ENCODE assay signal across 8 mouse cellular contexts in genomic region chr14:30654691-30655228, GRCm38 (mm10). TPM values are rescaled to one million over a fixed set of nuclear protein-coding genes. Genes with fewer than 3 reads are reported as not detected.
DNase-seq lines count a peak whose midpoint lies in the region; ATAC-seq and TF ChIP-seq lines count a peak whose summit lies in the region.

No protein-coding gene starts in this region.

- peak; percentile 25 to 28 for DNase-seq in B cell, adult 2 months
- DNase-seq in forebrain, embryonic 10.5 days (ENCODE audit: extremely low spot score, low spot score) = no peak
- no peak for DNase-seq in liver, embryonic 14.5 days (ENCODE audit: low read depth in 3 of 3, low spot score in 3 of 3)
- no peak for DNase-seq in adipocyte (ENCODE audit: low spot score)
- DNase-seq in layer of hippocampus, adult 18-20 months (ENCODE audit: low spot score in 2 of 2) = no peak

- H3K9ac ChIP-seq in liver, embryonic 14.5 days (replicated peaks) = peak overlapping the region; percentile 75

- H3K27ac ChIP-seq in forebrain, embryonic 10.5 days = peak overlapping the region; percentile 99
- no peak overlapping the region for H3K27ac ChIP-seq in liver, embryonic 14.5 days

- no peaks in the 10 kb centered on the region for H3K9me3 ChIP-seq in erythroblast, embryonic 14.5 days (ENCODE audit: control insufficient read depth, low read length)
- H3K9me3 ChIP-seq in forebrain, embryonic 10.5 days = no peaks in the 10 kb centered on the region
- H3K9me3 ChIP-seq in liver, embryonic 14.5 days (ENCODE audit: control insufficient read depth, low read length) = no peaks in the 10 kb centered on the region

- H3K27me3 ChIP-seq in erythroblast, embryonic 14.5 days (ENCODE audit: control insufficient read depth) = no peaks in the 10 kb centered on the region
- H3K27me3 ChIP-seq in forebrain, embryonic 10.5 days (ENCODE audit: poor library complexity, severe bottlenecking) = no peaks in the 10 kb centered on the region
- H3K27me3 ChIP-seq in liver, embryonic 14.5 days (ENCODE audit: control insufficient read depth, insufficient read depth, low read length) = no peaks in the 10 kb centered on the region

- no peak for TF ChIP-seq EP300 in liver, embryonic 14.5 days (IDR thresholded peaks at IDR 0.05; ENCODE audit: low read depth)

- no peak for ATAC-seq in erythroblast, adult 5-6 weeks (replicated peaks; ENCODE audit: low FRiP score, poor library complexity, severe bottlenecking)
- ATAC-seq in liver, embryonic 14.5 days (ENCODE audit: insufficient read depth) = peak; percentile 13; the same call in 1 of the 2 replicates
- no peak for ATAC-seq in granulocyte monocyte progenitor cell, adult 5-6 weeks (replicated peaks; ENCODE audit: poor library complexity, severe bottlenecking)

- H3K4me3 ChIP-seq in erythroblast, embryonic 14.5 days (replicated peaks) = peak overlapping the region; percentile 85
- peak overlapping the region; percentile 97 for H3K4me3 ChIP-seq in forebrain, embryonic 10.5 days
- peak overlapping the region; percentile 68 to 97 for H3K4me3 ChIP-seq in liver, embryonic 14.5 days (ENCODE audit: insufficient read depth in 1 of 2, low read depth in 2 of 2, low read length in 2 of 2)

- WGBS in forebrain, embryonic 10.5 days = 46% methylated on average over 4 of the region's 4 CpGs
- 35% methylated on average over 4 of the region's 4 CpGs for WGBS in liver, embryonic 14.5 days (ENCODE audit: insufficient replicate concordance)

- peaks cover 11% of the 10 kb centered on the region for H3K36me3 ChIP-seq in erythroblast, embryonic 14.5 days (ENCODE audit: control insufficient read depth)
- peaks cover 14% of the 10 kb centered on the region for H3K36me3 ChIP-seq in forebrain, embryonic 10.5 days (replicated peaks)
- no peaks in the 10 kb centered on the region for H3K36me3 ChIP-seq in liver, embryonic 14.5 days (replicated peaks; ENCODE audit: control insufficient read depth, insufficient read depth, low read depth)

- peak overlapping the region; percentile 75 for H3K4me2 ChIP-seq in liver, embryonic 14.5 days (ENCODE audit: low read depth)

- H3K4me1 ChIP-seq in erythroblast, embryonic 14.5 days (ENCODE audit: control insufficient read depth) = peaks cover 20% of the 10 kb centered on the region
- H3K4me1 ChIP-seq in forebrain, embryonic 10.5 days = peaks cover 12% of the 10 kb centered on the region
- H3K4me1 ChIP-seq in liver, embryonic 14.5 days (replicated peaks; ENCODE audit: control insufficient read depth in 2 of 2, insufficient read depth in 2 of 2, low read length in 1 of 2) = peaks cover 5 to 10% of the 10 kb centered on the region in 2 experiments

- TF ChIP-seq CTCF in liver, embryonic 14.5 days (IDR thresholded peaks at IDR 0.05; ENCODE audit: low read depth) = no peak

RNA-seq across cellular contexts. Expression of gene Rft1, which starts 0.6 kb away (rescaled TPM):
- 0.02 and 0.05 TPM in 2 replicates for polyA plus RNA-seq in erythroblast, embryonic 14.5 days (2012)
- total RNA-seq in erythroblast, adult 5-6 weeks (2015; ENCODE audit: low replicate concordance) = 1.2 and 2.5 TPM in 2 replicates
- total RNA-seq in erythroblast, adult 5-6 weeks (2017; ENCODE audit: low replicate concordance) = 2.1 and 2.7 TPM in 2 replicates
- polyA plus RNA-seq in forebrain, embryonic 10.5 days (2016; fragmentation: Nextera tagmentation; extraction: Ambion mirVana) = 12.7 and 14.7 TPM in 2 replicates
- 3.0 and 3.4 TPM in 2 replicates for polyA plus RNA-seq in liver, embryonic 14.5 days (2012; rRNA removed)
- 2.8 and 2.9 TPM in 2 replicates for polyA plus RNA-seq in liver, embryonic 14.5 days (2014; fragmentation: Nextera tagmentation; extraction: Ambion mirVana)
- 10 to 100 TPM; 10.9 TPM for total RNA-seq in layer of hippocampus, adult 18-20 months (2021)
- total RNA-seq in granulocyte monocyte progenitor cell, adult 5-6 weeks (2014; fragmentation: Nextera tagmentation) = 16.7 and 20.4 TPM in 2 replicates
- 16.9 and 21.4 TPM in 2 replicates for total RNA-seq in granulocyte monocyte progenitor cell, adult 5-6 weeks (2017)

RNA-seq across cellular contexts. Expression of gene Prkcd, which starts 28.8 kb away (rescaled TPM):
- 0.24 and 0.41 TPM in 2 replicates for polyA plus RNA-seq in erythroblast, embryonic 14.5 days (2012)
- 35.5 and 43.7 TPM in 2 replicates for total RNA-seq in erythroblast, adult 5-6 weeks (2015; ENCODE audit: low replicate concordance)
- total RNA-seq in erythroblast, adult 5-6 weeks (2017; ENCODE audit: low replicate concordance) = 39.9 and 41.3 TPM in 2 replicates
- polyA plus RNA-seq in forebrain, embryonic 10.5 days (2016; fragmentation: Nextera tagmentation; extraction: Ambion mirVana) = 23.6 and 24.8 TPM in 2 replicates
- polyA plus RNA-seq in liver, embryonic 14.5 days (2012; rRNA removed) = 15.5 and 18.7 TPM in 2 replicates
- polyA plus RNA-seq in liver, embryonic 14.5 days (2014; fragmentation: Nextera tagmentation; extraction: Ambion mirVana) = 11.4 and 12.5 TPM in 2 replicates
- 10 to 100 TPM; 31.5 to 38.1 TPM for total RNA-seq in layer of hippocampus, adult 18-20 months (2021)
- 158 and 179 TPM in 2 replicates for total RNA-seq in granulocyte monocyte progenitor cell, adult 5-6 weeks (2014; fragmentation: Nextera tagmentation)
- 113 and 117 TPM in 2 replicates for total RNA-seq in granulocyte monocyte progenitor cell, adult 5-6 weeks (2017)

RNA-seq across cellular contexts. Expression of gene Sfmbt1, which starts 59.9 kb away (rescaled TPM):
- polyA plus RNA-seq in erythroblast, embryonic 14.5 days (2012) = 0.13 and 0.18 TPM in 2 replicates
- 8.2 and 8.6 TPM in 2 replicates for total RNA-seq in erythroblast, adult 5-6 weeks (2015; ENCODE audit: low replicate concordance)
- total RNA-seq in erythroblast, adult 5-6 weeks (2017; ENCODE audit: low replicate concordance) = 9.8 and 10.1 TPM in 2 replicates
- polyA plus RNA-seq in forebrain, embryonic 10.5 days (2016; fragmentation: Nextera tagmentation; extraction: Ambion mirVana) = 22.6 and 23.6 TPM in 2 replicates
- polyA plus RNA-seq in liver, embryonic 14.5 days (2012; rRNA removed) = 2.0 and 3.9 TPM in 2 replicates
- 11.9 and 13.0 TPM in 2 replicates for polyA plus RNA-seq in liver, embryonic 14.5 days (2014; fragmentation: Nextera tagmentation; extraction: Ambion mirVana)
- 10 to 100 TPM; 36.4 to 36.5 TPM for total RNA-seq in layer of hippocampus, adult 18-20 months (2021)
- total RNA-seq in granulocyte monocyte progenitor cell, adult 5-6 weeks (2014; fragmentation: Nextera tagmentation) = 11.7 and 13.0 TPM in 2 replicates
- total RNA-seq in granulocyte monocyte progenitor cell, adult 5-6 weeks (2017) = 8.1 and 13.5 TPM in 2 replicates

Comparison
In these comparisons a context has a peak if more than half of its experiments do, and no peak if none do; other contexts are left out.
1. DNase-seq: peak in B cell, adult 2 months (2 of 2); none in forebrain, embryonic 10.5 days (single experiment), liver, embryonic 14.5 days (0 of 3), adipocyte (single experiment) and layer of hippocampus, adult 18-20 months (0 of 2).
2. Peak in every context shown above with its lines, with median percentiles within 50 percentile points of each other: H3K4me3 ChIP-seq.